Mouse (Mus musculus): ENCODE measurements around the gene Slc25a11.

- TF ChIP-seq CTCF (IDR thresholded peaks at IDR 0.05; ENCODE audit: borderline replicate concordance, insufficient read depth, low read depth, low read length) (no peak), POLR2A (IDR thresholded peaks at IDR 0.05; ENCODE audit: borderline replicate concordance, insufficient read depth, low read length) (no peak)
Measured at GRCm38 (mm10) chr11:70646259-70646555, 1.1 kb downstream of the Slc25a11 start.
